Mouse (Mus musculus) heart, adult 2 months (tissue): ENCODE results near the gene Pam. TPM values are rescaled to one million over a fixed set of nuclear protein-coding genes. Genes with fewer than 3 reads are reported as not detected.
A peak's percentile ranks its signal among the peaks of the same experiment; 100 is the strongest.

ENCODE experiments used
- DNase-seq, 2 experiments: peaks; one replicate each; pipeline ENCODE4 v3.0.0; 2021
- H3K27ac ChIP-seq: fragments of 200-600 bp; 2 replicates; pipeline ENCODE4 v1.8.1; 2022
- H3K27me3 ChIP-seq: fragments of 200-500 bp; 2 replicates; pipeline ENCODE4 v1.6.1; 2012; ENCODE audit warnings: mild to moderate bottlenecking, low read length, inconsistent platforms, mixed read lengths; ENCODE audit not compliant: control insufficient read depth, insufficient read depth
- H3K36me3 ChIP-seq: fragments of 200-500 bp; 2 replicates; pipeline ENCODE4 v1.6.1; 2012; ENCODE audit warnings: low read length, inconsistent platforms; ENCODE audit not compliant: control insufficient read depth, insufficient read depth
- H3K4me1 ChIP-seq: fragments of 200-500 bp; 2 replicates; pipeline ENCODE4 v1.6.1; 2011; ENCODE audit warnings: low read length; ENCODE audit not compliant: control insufficient read depth, insufficient read depth
- H3K4me3 ChIP-seq: fragments of 200-600 bp; 2 replicates; pipeline ENCODE4 v1.8.1; 2022
- H3K79me2 ChIP-seq: fragments of 200-500 bp; replicated peaks from 2 replicates; pipeline ENCODE4 v1.6.1; 2012; ENCODE audit warnings: mild to moderate bottlenecking, inconsistent platforms, low read length, moderate library complexity, mixed read lengths; ENCODE audit not compliant: control insufficient read depth, insufficient read depth
- H3K9ac ChIP-seq: fragments of 200-500 bp; 2 replicates; pipeline ENCODE4 v1.6.1; 2012; ENCODE audit warnings: low read depth, mild to moderate bottlenecking, control low read depth, inconsistent platforms, low read length, mixed read lengths
- CTCF ChIP-seq: fragments of 200-600 bp; IDR thresholded peaks from 2 replicates; pipeline ENCODE4 v1.8.1; 2022; ENCODE audit warnings: antibody characterized with exemption, mild to moderate bottlenecking, moderate library complexity
- EP300 ChIP-seq: fragments of 200-500 bp; IDR thresholded peaks from 2 replicates; pipeline ENCODE4 v1.6.1; 2011; ENCODE audit warnings: low read depth, low read length, control low read depth; ENCODE audit not compliant: insufficient read depth
- POLR2A ChIP-seq: fragments of 200-500 bp; IDR thresholded peaks from 2 replicates; pipeline ENCODE4 v1.6.1; 2011; ENCODE audit warnings: mild to moderate bottlenecking, low read depth, low read length, control low read depth; ENCODE audit not compliant: insufficient read depth
- WGBS: fragments of 180-500 bp; shearing (Covaris S2); methylation state at CpG from one replicate; pipeline ENCODE4 v1.1.7; 2018; 5-methylcytosine and 5-hydroxymethylcytosine counted together
- intact Hi-C: fragments of 180-260 bp; cut with DNase I; formaldehyde crosslinking; loops from one replicate; pipeline ENCODE4 v1.15.1; 2025
- long read RNA-seq: library from polyadenylated mRNA; stranded (forward); transcript quantifications from one replicate; pipeline ENCODE4 v2.0.0, GENCODE M21; 2021
- polyA plus RNA-seq: library from polyadenylated mRNA; depleted of rRNA; stranded (reverse); fragments of >200 nt; gene quantifications from 2 replicates; pipeline ENCODE4 v1.2.3, GENCODE M21; 2012; rRNA removed
- total RNA-seq, 2 experiments: library from RNA; stranded (reverse); gene quantifications; 2 replicates each; pipeline ENCODE4 v1.2.3; 2021

Pam gene
- total RNA-seq (100 to 1,000 TPM; 593 to 641 TPM), polyA plus RNA-seq (313 and 472 TPM in 2 replicates)
- long read RNA-seq, full-length matches to known transcripts: 66 of 300 reads
- long read RNA-seq, partial matches to known transcripts: 169 of 300 reads
- long read RNA-seq, other reads (novel, unspliced or antisense): 65 of 300 reads

DNA sequence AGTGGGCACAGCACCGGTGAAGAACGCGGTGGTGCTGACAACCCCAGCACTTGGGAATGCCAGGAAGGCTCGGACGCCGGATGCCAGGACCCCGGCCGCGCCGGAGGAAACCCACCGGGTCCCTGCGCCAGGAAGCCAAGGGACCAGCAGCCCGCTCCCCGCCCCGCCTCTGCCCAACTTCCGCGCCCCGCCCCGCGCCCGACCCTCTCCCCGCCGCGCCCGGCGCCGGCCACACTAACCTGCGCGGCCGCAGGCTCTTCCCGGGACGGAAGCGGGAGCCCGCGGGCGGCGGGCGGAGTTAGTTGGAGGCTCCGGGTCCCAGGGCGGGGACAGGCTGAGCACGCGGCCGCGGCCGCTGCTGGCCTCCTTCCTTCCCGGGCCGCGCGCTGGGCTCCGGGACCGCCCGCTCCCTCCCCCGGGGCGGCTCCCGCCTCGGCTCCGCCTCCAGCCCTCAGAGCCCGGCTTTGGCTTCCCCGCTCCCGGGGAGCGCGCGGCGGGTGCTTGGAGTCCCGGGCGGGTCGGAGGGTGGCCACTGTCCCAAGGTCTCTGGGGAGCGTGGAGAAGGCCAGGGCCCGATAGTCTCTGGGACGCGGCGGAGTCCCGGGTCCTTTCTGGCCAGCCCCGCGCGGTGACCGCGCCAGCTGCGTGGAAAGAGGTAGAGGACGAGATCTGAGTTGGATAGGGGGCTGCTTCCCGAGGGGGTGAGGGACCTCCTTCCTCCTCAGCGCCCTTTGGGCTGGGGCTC lies at the start of gene Pam:
Gene Pam (minus strand): TSS at position 401 of the 745 bp plus-strand sequence.
- intact Hi-C loops: loop anchor here (1.0 kb wide), 2 partner anchors 118 to 325 kb away; partner anchors contain the start of genes Gin1 and Ppip5k2
- H3K9ac ChIP-seq: peak within 1 kb of the TSS; percentile 90
- H3K36me3 ChIP-seq: no peaks in the 10 kb centered on the region
- H3K79me2 ChIP-seq: peaks cover 4% of the 10 kb centered on the region
- TF ChIP-seq POLR2A (0 out of 2 replicates have a peak, but pooled peaks have one; percentile 33), EP300 (no peak), CTCF (peak; percentile 17)
- H3K27ac ChIP-seq: peak within 1 kb of the TSS; percentile 87
- H3K4me1 ChIP-seq: peaks cover 3% of the 10 kb centered on the region
- peak; percentile 94 for DNase-seq
- peak within 1 kb of the TSS; percentile 94 for H3K4me3 ChIP-seq
- H3K27me3 ChIP-seq: no peaks in the 10 kb centered on the region
- WGBS: under 1% methylated on average over 82 of the region's 82 CpGs

DNA sequence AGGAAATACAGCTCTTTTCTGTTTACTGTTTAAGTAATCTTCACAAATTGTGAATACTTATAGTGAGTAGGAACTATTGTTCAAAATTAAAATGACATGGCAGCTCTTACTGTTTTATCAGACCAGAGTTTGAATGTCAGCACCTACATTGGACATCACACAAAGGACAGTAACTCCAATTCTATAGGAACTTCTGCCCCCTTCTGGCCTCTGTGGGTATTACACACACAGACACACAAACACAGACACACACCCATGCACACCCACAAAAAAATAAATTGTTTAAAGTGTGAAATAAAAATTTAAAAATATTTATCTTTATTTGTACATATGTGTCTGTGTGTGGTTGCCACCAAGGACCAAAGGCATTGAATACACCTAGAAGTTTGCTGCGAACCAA lies 49.4 kb upstream of the Pam start:
- Histone ChIP-seq H3K27ac (no peak overlapping the region), H3K79me2 (no peaks in the 10 kb centered on the region), H3K36me3 (no peaks in the 10 kb centered on the region), H3K27me3 (no peaks in the 10 kb centered on the region), H3K4me1 (no peaks in the 10 kb centered on the region), H3K4me3 (no peak overlapping the region), H3K9ac (no peak overlapping the region)
- peak; percentile 57 for TF ChIP-seq CTCF
- no peak for TF ChIP-seq EP300
- DNase-seq: no peak
- intact Hi-C loops: no loop called here
- 95% methylated on average over 1 of the region's 1 CpGs for WGBS

DNA sequence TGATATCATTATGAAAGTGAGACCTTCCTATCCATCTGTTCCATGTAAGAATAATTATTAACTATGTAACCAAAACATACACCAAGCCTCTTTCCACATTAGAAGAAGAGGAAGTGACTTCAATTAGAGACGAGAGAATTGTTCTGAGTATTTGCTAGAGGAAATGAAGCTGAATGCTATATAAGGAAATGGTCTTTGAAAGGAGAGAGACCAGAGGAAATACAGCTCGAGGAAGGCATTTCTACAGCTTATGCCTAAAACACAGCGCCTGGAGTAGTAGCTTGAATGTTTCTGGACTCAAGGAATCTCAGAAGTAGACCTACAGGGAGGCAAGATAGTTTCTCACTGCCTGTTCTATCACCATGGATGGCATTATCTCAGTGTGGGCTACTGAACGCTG lies 35.8 kb upstream of the Pam start:
- DNase-seq: no peak
- Histone ChIP-seq H3K36me3 (no peaks in the 10 kb centered on the region), H3K79me2 (no peaks in the 10 kb centered on the region), H3K9ac (no peak overlapping the region), H3K27me3 (no peaks in the 10 kb centered on the region), H3K4me1 (no peaks in the 10 kb centered on the region), H3K27ac (no peak overlapping the region), H3K4me3 (no peak overlapping the region)
- 42% methylated on average over 4 of the region's 4 CpGs for WGBS
- TF ChIP-seq POLR2A (no peak), EP300 (no peak)
- intact Hi-C loops: no loop called here

DNA sequence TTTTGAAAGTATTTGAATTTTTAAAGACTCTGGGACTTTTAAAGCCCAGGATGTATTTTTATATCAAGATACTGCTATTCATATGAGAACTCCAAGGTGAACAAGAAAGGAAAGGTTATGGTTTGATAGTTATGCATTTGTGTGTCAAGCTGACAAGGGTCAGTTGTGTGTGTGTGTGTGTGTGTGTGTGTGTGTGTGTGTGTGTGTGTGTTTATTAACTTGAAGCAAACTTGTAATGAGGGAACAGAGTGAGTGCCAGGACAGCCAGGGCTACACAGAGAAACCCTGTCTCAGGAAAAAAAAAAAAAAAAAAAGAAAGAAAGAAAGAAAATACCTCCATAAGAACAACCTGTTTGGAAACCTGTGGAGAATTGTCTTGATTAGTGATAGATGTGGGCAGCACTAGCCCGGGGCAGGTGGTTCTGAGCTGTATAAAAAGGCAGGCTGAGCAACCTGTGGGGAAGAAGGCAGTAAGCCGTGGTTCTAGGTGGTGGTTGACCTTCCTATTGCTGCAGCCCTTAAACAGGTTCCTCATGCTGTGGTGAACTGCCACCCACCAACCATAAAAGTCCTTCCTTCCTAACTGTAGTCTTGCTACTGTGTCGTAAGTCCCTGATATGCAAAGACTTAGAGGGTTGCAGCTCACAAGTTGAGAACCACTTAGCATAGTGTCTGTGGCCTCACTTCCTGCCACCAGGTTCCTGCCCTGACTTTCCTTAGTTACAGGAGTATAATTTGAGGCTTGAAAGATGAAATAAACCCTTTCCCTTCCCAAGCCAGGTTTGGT lies 34.3 kb upstream of the Pam start:
- Histone ChIP-seq H3K79me2 (no peaks in the 10 kb centered on the region), H3K4me1 (no peaks in the 10 kb centered on the region), H3K27me3 (no peaks in the 10 kb centered on the region), H3K36me3 (no peaks in the 10 kb centered on the region), H3K4me3 (no peak overlapping the region), H3K9ac (no peak overlapping the region), H3K27ac (no peak overlapping the region)
- intact Hi-C loops: no loop called here
- WGBS: 82% methylated on average over 3 of the region's 3 CpGs
- DNase-seq: no peak
- TF ChIP-seq CTCF: no peak
- TF ChIP-seq POLR2A: no peak
- TF ChIP-seq EP300: no peak

DNA sequence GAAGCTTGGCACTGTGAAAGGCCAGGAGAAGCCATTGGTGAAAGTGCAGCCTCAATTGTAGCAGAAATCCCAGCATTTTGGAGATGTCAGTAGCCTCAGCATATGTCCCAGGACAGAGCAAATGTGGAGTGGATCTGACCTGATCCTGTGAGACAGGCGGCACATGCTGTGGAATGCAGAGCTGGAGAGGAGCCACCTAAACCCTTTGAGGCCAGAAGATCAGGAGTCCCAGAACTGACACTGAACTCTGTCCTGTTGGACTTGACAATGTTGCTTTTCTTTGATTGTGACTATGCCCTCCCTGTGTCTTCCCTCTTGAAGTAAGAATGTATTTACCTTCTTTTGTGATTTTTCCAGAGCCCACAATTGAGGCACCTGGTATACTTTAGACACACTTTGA lies 33.7 kb upstream of the Pam start:
- intact Hi-C loops: no loop called here
- Histone ChIP-seq H3K4me1 (no peaks in the 10 kb centered on the region), H3K36me3 (no peaks in the 10 kb centered on the region), H3K27ac (no peak overlapping the region), H3K4me3 (no peak overlapping the region), H3K79me2 (no peaks in the 10 kb centered on the region), H3K27me3 (no peaks in the 10 kb centered on the region), H3K9ac (no peak overlapping the region)
- WGBS: 70% methylated on average over 1 of the region's 1 CpGs
- TF ChIP-seq EP300: no peak
- TF ChIP-seq POLR2A: no peak
- no peak for TF ChIP-seq CTCF
- DNase-seq: no peak
